Mouse (Mus musculus) thymus, postnatal 0 days (tissue): ENCODE results near the gene Slc22a14. TPM values are rescaled to one million over a fixed set of nuclear protein-coding genes. Genes with fewer than 3 reads are reported as not detected.
"Not testable (repeated sequence)": the region's sequence is repeated elsewhere in the genome, so short reads cannot be mapped to it uniquely, and the experiment has no call there.

Source experiments
- DNase-seq: peaks from one replicate; pipeline ENCODE4 v3.0.0-alpha.2; 2015; ENCODE audit warnings: low spot score
- polyA plus RNA-seq: library from polyadenylated mRNA; unstranded; fragments of >200 nt; fragmentation: Nextera tagmentation; extraction: Ambion mirVana; gene quantifications from 2 replicates; pipeline ENCODE4 v1.2.1, GENCODE M21; 2015

The Slc22a14 gene
- polyA plus RNA-seq, 1 experiment from 2014 or later: 0.09 TPM

DNA sequence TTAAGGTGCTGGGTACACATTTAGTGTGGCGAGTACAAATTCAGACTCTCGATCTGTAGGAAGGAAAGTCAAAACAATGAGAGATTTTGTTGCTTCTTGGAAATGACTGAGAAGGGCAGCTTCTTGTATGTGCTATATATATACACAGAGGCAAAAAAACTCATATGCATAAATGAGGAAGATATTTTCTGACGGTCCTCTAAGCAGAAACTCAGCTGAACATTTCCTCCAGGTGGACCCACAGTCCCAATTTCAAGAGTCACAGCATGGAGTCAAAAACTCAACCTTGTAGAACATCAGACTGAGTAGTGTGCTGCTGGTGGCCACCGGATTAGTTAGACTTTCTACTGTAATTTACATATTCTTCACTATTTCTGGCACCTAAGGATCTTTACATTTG is 102.3 kb downstream of the Slc22a14 start:
- no peak for DNase-seq

GRCm38 (mm10) chr9:119260825-119261224 is 104.5 kb downstream of the Slc22a14 start:
- no peak for DNase-seq

DNA sequence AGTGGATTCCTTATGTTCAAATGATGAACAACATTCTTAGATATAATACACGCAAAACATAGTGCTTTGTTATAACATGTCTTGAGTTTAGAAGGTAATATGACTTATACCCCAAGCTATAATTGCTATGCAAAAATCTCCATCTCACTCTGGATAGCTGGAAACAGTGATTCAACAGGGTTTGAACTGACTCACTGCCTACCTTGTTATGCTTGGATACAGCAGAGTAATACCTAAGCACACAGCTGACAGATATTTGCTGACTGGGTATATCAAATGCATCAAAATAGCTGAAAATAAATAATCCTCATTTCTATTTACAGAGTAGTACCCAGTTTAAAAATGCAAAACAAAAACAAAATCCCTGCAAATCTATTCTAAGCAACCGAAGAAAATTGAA is 106.6 kb downstream of the Slc22a14 start:
- no peak for DNase-seq

DNA sequence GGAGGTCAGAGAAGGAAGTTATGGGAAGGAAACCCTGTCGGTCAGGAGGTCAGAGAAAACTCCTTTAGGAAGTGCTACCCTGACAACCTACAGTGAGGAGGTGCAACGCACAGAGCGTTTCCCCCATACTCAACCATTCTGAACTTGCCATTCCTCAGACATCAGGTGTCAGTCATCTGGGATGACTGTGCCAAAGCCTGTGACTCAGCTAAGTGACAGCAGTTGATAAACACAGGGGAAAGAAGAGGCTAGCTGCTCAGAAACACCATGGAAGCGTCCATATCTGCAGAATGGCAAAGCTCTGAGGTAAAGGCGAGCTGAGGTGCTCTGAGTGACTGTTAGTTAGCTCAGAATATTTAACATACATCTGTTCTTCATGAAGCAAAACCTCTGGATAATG is 107.2 kb downstream of the Slc22a14 start:
- no peak for DNase-seq

DNA sequence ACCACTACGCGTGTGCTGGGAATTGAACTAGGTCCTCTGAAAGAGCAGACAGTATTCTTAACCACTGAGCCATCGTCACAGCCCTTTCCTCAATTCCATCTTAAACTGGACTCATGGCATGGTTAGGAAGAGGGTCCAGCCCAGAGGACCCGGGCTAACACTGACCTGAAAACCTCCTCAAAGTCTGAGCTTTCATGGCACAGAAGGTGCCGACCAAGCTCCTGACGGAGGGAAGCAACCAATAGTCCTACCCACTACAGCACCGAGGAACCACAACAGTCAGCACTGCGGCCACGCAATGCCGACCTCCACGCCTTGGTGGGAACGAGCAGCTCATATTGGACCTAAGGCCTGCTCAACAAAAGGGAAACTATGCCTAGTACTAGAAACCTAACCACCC is 109.2 kb downstream of the Slc22a14 start:
- DNase-seq: no peak

DNA sequence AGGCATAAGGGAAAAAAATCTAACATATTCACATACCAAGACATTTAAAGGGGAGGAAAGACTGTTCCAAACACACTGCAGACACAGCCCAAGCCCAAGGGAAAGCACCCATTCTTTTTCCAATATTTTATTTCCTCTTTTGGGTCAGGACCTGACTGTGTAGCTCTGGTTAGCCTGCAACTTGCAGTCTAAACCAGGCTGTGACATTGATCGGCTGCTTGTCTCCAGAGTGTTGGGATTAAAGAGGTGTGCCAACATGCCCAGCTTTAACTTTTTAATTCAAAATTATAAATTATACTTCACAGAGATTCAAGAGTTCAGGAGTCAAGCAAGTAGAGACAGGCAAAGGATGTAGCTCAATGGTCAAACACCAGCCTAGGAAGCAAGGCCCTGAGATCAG is 110.3 kb downstream of the Slc22a14 start:
- no peak for DNase-seq

GRCm38 (mm10) chr9:119254187-119254586 is 111.2 kb downstream of the Slc22a14 start:
- DNase-seq: no peak

GRCm38 (mm10) chr9:119247996-119248395 is 117.4 kb downstream of the Slc22a14 start:
- DNase-seq: peak; percentile 26

GRCm38 (mm10) chr9:119246826-119247225 is 118.5 kb downstream of the Slc22a14 start:
- no peak for DNase-seq

DNA sequence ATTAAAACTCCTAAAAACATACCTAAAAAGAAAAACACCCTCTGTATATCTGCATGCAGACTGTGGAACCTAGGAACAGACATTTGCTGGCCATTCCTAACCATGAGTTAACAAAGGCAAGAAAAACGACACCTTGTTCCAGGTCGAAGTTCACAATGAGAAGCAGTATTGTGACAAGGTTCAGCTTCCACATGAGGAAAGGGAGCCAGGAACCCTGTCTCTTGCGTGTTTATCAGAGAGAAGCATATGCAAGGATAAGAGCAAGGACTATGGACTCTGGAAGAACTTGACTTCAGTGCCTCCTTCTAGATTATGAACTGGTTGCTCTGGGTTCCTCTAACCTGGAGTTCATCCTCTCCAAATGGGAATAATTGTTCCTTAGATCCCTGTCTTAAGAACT is 121.4 kb downstream of the Slc22a14 start:
- DNase-seq: no peak

- DNase-seq: no peak
These were observed 124.0 kb downstream of the Slc22a14 start for GRCm38 (mm10) chr9:119241169-119241865.

DNA sequence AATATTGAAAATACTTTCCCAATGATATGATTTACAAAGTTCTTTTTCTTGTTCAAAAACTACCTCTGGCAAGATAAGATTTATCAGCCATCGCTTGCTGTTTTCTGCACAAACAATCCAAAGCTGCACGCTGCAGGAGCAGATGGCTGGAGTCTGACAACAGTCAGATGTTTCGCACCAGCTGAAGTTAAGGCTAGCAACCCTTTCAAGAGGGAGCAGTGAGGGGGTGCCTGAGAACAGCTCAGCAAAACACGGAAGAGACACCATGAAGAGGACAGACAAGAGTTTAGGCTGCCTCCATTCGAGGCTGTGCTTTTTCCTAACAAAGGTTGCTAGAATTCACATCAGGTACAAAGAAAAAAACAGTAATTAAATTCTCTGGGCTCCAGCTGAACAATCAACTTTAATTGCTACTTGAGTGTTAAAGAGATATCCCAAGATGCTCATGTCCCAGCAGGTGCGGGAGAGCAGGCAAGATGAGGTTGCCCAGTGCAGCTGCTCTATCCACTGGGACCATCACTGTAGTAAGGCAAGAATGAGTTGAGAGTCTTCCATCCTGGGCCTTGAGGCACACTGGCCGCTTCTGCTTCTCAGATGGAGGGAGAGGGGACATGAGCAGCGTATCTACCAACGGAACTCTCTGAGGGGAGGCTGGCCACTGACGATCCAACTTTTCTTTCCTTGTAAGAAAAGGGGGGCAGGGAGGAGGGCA is 124.9 kb downstream of the Slc22a14 start:
- no peak for DNase-seq

- DNase-seq: no peak
These were observed 126.1 kb downstream of the Slc22a14 start for GRCm38 (mm10) chr9:119239274-119239673.

DNA sequence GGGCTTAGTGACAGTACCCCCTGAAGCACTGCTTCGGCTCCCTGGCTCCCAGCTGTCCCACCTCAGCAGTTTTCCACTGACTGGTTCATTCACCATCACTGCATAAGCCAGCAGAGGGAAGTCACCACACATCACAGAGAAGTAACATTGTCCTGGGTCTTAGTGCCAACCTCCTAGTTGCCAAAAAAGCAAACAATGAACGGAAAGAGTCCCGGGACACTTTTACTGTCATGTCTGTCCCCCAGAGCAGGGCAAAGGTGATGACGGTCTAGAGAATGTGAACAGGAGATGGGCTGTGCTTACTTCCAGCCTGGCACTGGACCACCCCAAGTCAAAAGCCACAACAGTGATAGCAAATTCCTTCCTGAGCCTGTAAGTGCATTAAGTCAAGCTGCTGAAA is 126.6 kb downstream of the Slc22a14 start:
- DNase-seq: no peak

DNA sequence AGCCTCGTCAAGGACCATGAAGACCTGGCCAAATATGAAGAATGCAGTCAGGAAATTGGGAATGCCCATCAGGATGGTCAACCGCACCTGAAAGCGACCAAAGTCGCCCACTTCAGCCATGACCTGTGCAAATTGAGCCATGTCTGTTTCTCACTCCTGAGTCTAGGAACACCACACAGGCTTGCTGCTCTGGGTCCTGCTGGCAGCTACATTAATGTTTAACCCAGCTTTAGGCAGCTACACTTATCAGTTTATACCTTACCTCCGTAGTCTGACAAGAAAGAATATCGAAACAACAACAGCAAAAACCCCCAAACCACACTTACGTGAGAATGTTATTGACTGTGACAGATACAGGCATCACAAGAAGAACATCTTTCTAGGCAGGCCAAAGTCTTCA is 133.8 kb downstream of the Slc22a14 start:
- DNase-seq: no peak

DNA sequence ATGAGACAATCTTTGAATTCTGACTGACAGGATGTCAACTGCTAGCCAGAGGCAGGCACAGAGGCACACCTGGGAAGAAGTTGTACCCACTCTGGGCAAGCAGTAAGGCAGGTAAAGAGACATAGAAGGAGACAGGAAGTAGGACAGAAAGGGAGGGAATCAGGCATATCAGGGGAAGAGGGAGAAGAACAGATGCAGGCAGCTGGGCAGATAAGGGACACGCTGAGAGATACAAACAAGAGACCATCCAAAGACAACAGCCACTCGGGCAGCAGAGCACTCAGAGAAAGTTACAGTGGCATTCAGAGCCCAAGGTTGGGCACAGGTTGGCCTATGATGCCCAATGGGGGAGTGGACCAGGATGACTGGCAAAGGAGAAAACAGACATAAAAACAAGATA is 134.5 kb downstream of the Slc22a14 start:
- no peak for DNase-seq

DNA sequence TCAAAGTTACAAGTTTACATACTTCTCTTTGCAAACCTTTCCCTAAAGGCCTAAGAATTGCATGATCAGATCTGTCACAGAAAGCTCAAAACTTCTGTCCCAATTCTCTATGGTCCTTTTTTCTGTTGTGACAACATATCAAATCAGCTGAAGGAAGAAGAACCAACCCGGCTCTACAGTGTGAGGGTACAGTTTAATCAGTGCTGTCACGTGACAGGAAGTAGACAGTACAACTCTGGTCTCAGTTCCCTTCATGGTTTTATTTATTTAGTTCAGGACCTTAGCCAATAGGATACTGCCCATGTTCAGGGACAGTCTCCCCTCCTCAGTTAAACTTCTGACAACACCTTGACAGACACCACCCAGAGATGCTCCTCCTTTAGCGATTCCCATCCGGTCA is 145.1 kb downstream of the Slc22a14 start:
- no peak for DNase-seq

DNA sequence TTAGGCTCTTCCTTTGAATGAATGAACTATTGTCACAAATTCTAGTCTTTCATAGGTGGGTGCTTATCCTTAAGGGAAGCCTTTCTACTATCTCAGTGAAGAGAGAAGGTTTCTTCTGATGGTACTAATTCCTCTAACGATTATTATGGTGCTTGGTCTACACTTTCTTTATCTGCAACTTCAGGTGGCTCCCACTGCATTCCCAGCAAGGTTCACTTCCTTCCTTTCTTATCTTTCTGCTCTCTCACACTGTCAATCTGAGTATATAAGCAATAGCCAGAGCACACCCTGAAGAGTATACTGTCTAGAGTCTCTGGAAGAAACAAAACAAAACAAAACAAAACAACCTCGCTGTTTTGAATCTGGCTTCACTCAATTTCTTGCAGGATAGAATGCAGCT is 145.7 kb downstream of the Slc22a14 start:
- DNase-seq: no peak

DNA sequence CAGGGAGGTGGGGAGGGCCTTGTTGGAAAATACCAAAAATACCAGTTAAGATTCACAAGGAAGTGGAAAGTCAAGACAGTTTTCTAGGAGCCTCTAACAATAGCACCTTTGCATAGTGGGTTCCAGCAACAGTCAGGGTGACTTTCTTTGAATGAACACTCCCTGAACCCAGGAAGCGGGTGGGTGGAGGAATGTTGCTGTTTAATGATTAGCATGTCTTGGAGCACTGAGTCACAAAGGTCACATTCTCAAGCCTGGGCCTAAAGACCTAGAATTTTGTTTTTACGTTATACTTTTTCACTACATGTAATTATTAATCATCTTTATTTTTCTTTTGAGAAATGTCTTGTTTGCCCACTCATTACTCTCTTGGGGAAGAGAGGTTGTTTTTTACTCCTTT is 150.0 kb downstream of the Slc22a14 start:
- not testable (repeated sequence) for DNase-seq

DNA sequence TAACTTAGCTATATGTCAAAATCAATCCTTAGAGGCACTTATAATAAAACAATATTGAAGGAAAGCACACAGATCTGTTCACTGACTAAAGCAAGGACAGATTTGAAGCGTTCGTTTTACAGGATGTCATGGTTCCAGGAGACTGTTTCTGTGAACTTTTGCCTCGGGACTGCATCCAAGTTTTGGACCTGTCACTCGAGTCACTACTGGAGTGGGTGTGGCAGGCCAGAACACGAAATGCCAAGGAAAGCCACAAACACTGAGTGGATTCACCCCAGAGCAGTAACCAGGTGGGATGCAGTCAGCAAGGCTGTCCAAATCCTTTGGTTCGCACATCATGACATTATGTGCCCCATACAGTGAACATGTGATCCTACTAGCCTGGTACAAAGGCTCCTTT is 150.8 kb downstream of the Slc22a14 start:
- DNase-seq: no peak

GRCm38 (mm10) chr9:119212996-119213395 is 152.4 kb downstream of the Slc22a14 start:
- DNase-seq: no peak

DNA sequence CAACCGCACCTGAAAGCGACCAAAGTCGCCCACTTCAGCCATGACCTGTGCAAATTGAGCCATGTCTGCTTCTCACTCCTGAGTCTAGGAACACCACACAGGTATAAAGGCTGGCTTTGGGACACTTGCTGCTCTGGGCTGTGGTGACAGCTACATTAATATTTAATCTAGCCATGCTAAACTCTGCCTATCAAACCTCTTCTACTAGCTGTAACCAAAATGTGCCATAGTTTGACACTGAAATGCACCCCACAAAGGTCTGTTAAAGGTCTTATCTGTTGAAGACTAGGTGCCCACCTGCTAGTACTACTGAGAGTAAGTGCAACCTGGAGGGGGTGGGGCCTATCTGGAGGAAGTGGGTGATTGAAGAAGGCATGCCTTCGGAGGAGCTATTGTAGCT is 156.4 kb downstream of the Slc22a14 start, which contains the start of gene Slc22a13:
Slc22a13 (minus strand) TSS at position 101 of the 400 bp plus-strand sequence.
- DNase-seq: no peak

- no peak for DNase-seq
These were observed 158.2 kb downstream of the Slc22a14 start for GRCm38 (mm10) chr9:119207113-119207512.
